Mouse (Mus musculus) lung, adult 2 months (tissue): ENCODE measurements around the gene Cyp4f13. TPM values are rescaled to one million over a fixed set of nuclear protein-coding genes. Genes with fewer than 3 reads are reported as not detected.

ENCODE experiments used
- DNase-seq: peaks from one replicate; pipeline ENCODE4 v3.0.0; 2022
- H3K4me1 ChIP-seq: fragments of 200-500 bp; 2 replicates; pipeline ENCODE4 v1.6.1; 2011; ENCODE audit warnings: low read length; ENCODE audit not compliant: control insufficient read depth, insufficient read depth
- H3K4me3 ChIP-seq: fragments of 200-500 bp; replicated peaks from 2 replicates; pipeline ENCODE3; 2011; ENCODE audit warnings: low read depth, mild to moderate bottlenecking, control low read depth, low read length; ENCODE audit errors: extremely low read depth
- CTCF ChIP-seq: fragments of 200-500 bp; IDR thresholded peaks from 2 replicates; pipeline ENCODE4 v1.5.1; 2011; ENCODE audit warnings: mild to moderate bottlenecking, low read length, control low read depth; ENCODE audit not compliant: insufficient read depth
- POLR2A ChIP-seq: fragments of 200-500 bp; IDR thresholded peaks from 2 replicates; pipeline ENCODE4 v1.6.1; 2011; ENCODE audit warnings: low read depth, mild to moderate bottlenecking, control low read depth, low read length, borderline replicate concordance; ENCODE audit errors: extremely low read depth
- WGBS: fragments of 180-500 bp; shearing (Covaris S2); methylation state at CpG from one replicate; pipeline ENCODE4 v1.1.7; 2018; 5-methylcytosine and 5-hydroxymethylcytosine counted together
- polyA plus RNA-seq: library from polyadenylated mRNA; depleted of rRNA; stranded (reverse); fragments of >200 nt; gene quantifications from 2 replicates; pipeline ENCODE4 v1.2.3, GENCODE M21; 2012; rRNA removed

Cyp4f13 gene
- polyA plus RNA-seq, 1 experiment, result 51.4 TPM

DNA sequence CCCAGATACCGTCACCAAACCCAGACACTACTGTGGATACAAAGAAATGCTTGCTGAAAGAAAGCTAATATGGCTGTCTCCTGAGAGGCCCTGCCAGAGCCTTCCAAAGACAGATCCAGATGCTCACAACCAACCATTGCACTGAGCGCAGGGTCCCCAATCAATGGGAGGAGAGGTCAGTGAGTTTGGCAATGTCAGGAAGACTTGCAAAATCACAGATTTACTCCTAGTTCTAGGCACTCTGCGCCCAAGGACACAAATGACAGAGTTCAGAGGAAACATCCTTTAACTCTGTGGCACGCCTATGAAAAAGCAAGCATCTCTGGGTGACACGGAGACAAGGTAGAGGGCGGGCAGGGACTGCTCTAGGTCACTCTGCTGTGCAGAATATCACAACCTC is 57.6 kb downstream of the Cyp4f13 start:
- 96% methylated on average over 6 of the region's 6 CpGs for WGBS
- DNase-seq, result no peak
- TF ChIP-seq POLR2A (no peak), CTCF (no peak)
- Histone ChIP-seq H3K4me3 (no peak overlapping the region), H3K4me1 (peaks cover 6% of the 10 kb centered on the region; the same call in 1 of the 2 replicates)

DNA sequence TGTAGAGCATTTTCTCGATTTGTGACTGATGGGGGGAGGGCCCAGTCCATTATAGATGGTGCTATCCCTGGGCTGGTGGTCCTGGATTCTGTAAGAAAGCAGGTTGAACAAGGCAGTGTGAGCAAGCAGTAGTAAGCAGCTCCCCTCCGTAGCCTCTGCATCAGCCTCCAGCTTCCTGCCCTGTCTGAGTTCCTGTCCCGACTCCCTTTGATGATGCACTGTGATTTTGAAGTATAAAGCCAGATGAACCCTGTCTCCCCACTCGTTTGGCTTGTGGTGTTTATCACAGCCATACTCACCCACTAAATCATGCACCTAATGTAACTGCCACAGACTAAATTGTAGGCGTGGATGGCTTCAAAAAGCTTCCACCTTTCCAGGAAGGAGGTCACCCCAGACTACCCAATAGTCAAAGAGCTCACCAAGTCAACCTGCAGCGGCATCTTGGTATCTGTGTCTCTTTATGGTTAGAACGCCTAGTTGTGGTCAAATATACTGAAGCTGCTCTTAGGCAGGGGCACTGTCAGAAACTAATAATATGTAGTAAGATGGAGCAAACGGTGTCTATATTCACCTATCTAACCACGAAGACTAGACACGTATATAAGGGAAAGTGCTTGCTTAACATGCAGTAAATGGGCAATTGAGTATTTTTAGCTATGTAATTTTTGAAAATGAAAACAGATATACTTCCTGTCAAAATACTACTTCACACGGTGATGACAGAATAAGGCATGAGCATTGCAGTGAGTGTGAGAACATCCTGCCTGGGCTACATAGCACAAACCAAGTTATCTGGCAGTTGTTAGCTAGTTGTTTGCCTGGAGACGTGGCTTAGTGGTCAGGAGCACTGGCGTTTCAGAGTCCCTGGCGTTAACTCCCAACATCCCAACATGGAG is 66.6 kb downstream of the Cyp4f13 start:
- WGBS, result 87% methylated on average over 14 of the region's 14 CpGs
- H3K4me3 ChIP-seq, result no peak overlapping the region
- H3K4me1 ChIP-seq, result no peaks in the 10 kb centered on the region
- no peak for DNase-seq
- TF ChIP-seq POLR2A (no peak), CTCF (no peak)

DNA sequence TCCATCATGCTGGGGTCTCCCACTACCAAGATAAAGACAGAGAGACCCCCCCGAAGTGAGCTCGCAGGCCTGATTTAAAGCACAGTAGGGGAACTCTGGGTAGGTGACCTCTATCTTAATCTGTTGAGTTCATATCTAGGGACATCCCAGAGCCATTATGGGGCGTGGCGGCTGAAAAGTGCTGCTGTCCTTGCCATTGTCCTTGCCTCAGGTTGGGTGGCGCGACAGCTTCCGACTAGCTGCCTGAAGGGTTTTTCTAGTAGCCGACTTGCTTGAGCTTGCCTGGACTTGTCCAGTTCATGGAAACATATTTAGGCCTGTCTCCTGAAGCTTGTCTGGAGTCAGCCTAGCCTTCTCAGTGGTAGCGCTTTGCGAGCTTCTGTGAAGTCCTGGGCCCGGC is 68.4 kb downstream of the Cyp4f13 start:
- Histone ChIP-seq H3K4me1 (no peaks in the 10 kb centered on the region), H3K4me3 (no peak overlapping the region)
- DNase-seq, result no peak
- WGBS, result 92% methylated on average over 11 of the region's 11 CpGs
- TF ChIP-seq POLR2A (no peak), CTCF (no peak)

DNA sequence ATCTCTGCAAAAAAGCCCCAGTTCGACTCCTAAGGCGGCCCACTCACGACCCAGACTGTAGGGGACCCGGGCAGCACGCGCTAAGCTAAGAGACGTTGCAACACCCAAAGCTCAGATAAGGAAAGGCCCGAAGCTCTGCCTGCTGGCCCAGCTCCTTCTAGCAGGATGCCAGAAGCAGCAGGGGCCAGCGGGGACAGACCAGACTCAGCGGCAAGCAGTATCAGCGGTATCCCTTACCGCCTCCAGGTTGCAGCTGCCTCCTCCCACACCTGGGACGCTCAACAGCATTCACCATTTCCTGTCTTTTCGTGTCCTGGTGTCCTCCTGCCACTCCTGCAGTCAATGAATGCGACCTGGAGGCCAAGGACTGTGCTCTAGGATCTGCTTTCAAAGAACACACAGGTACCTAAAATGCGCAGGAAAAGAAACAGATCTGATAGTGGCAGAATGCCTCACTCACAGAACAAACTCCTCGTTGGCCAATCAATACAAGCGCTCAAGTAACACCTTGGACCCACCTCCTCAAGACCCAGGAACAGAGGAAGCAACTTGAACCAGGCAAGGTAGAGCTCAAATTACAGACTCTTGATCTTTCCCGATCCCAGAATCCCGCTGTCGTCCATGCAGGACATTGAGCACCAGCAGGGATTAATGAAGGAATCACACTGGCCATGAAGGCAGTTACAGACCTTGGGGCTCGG is 69.6 kb downstream of the Cyp4f13 start:
- WGBS, result 6% methylated on average over 22 of the region's 22 CpGs
- H3K4me1 ChIP-seq, result no peaks in the 10 kb centered on the region
- no peak for DNase-seq
- H3K4me3 ChIP-seq, result no peak overlapping the region
- no peak for TF ChIP-seq POLR2A
- no peak for TF ChIP-seq CTCF

Other genes with a start within 250 kb of the Cyp4f13 start
- 8.2 and 13.8 TPM in 2 replicates for gene Zfp871, start 159.1 kb downstream of the Cyp4f13 start, polyA plus RNA-seq
- 0.06 TPM in 1 of 2 replicates, not detected in the other for gene Zfp811, start 137.5 kb downstream of the Cyp4f13 start, polyA plus RNA-seq
- 2.4 and 5.8 TPM in 2 replicates for gene Zfp799, start 117.1 kb downstream of the Cyp4f13 start, polyA plus RNA-seq
- gene Zfp870, start 55.8 kb downstream of the Cyp4f13 start, polyA plus RNA-seq, result 0.88 and 1.7 TPM in 2 replicates
- gene Cyp4f14, start 30.1 kb downstream of the Cyp4f13 start, polyA plus RNA-seq, result 0.26 and 0.57 TPM in 2 replicates
- 0.61 and 0.85 TPM in 2 replicates for gene Zfp472, start 18.4 kb upstream of the Cyp4f13 start, polyA plus RNA-seq
- 2.7 and 4.3 TPM in 2 replicates for gene Zfp952, start 45.7 kb upstream of the Cyp4f13 start, polyA plus RNA-seq
- gene Zfp763, start 86.0 kb upstream of the Cyp4f13 start, polyA plus RNA-seq, result 0.76 and 1.1 TPM in 2 replicates
- gene 4921501E09Rik, start 120.7 kb upstream of the Cyp4f13 start, polyA plus RNA-seq, result not detected in 2 replicates
- gene Zfp563, start 141.9 kb upstream of the Cyp4f13 start, polyA plus RNA-seq, result 1.2 and 2.2 TPM in 2 replicates
- gene Morc2b, start 192.3 kb upstream of the Cyp4f13 start, polyA plus RNA-seq, result not detected in 2 replicates
- not detected in 2 replicates for gene Olfr55, start 221.0 kb upstream of the Cyp4f13 start, polyA plus RNA-seq
- not detected in 2 replicates for gene Olfr239, start 243.9 kb upstream of the Cyp4f13 start, polyA plus RNA-seq